Mouse (Mus musculus): Measurements from ENCODE around the gene Oser1. TPM values are rescaled to one million over a fixed set of nuclear protein-coding genes. Genes with fewer than 3 reads are reported as not detected.

Gene Oser1
- polyA plus RNA-seq, 1 experiment = 9.0 TPM

DNA sequence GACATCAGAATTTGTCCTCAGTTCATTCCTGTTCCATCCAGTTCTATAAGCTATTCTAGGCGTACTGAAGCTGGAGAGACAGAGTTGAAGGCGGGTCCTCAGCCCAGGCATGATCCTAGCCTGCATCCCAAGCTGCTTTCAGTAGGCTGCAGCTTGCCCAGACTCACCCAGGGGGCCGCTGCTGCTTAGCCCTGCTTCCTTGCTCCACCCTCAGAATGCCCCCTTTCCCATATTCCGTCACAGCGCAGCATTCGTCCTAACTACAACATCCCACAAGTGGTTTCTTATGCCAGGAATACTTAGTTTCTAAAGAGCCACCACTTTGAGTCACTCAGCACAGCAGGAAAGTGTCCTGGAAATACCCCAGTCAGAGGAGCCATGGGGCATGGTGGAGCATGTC is 29.5 kb downstream of the Oser1 start:
- WGBS = 74% methylated on average over 6 of the region's 6 CpGs
- Histone ChIP-seq H3K4me3 (ENCODE audit: extremely low read depth, insufficient read depth, insufficient read length) (no peak overlapping the region), H3K27ac (ENCODE audit: insufficient read depth, low read length) (no peak overlapping the region), H3K4me1 (ENCODE audit: control insufficient read depth, insufficient read depth, insufficient read length) (no peaks in the 10 kb centered on the region), H3K36me3 (ENCODE audit: control insufficient read depth, insufficient read depth, low read length) (no peaks in the 10 kb centered on the region), H3K27me3 (ENCODE audit: control insufficient read depth, insufficient read depth, low read length) (no peaks in the 10 kb centered on the region; the same call in 1 of the 2 replicates)
- no peak for DNase-seq (ENCODE audit: low read depth in 1 of 2, low spot score in 2 of 2)
- TF ChIP-seq CTCF (IDR thresholded peaks at IDR 0.05; ENCODE audit: extremely low read depth, insufficient read depth, insufficient read length, insufficient replicate concordance) (no peak), POLR2A (IDR thresholded peaks at IDR 0.05; ENCODE audit: low read depth, low read length) (no peak)

GRCm38 (mm10) chr2:163393976-163394375 is 30.5 kb downstream of the Oser1 start:
- no peaks in the 10 kb centered on the region for H3K36me3 ChIP-seq (ENCODE audit: control insufficient read depth, insufficient read depth, low read length)
- H3K27ac ChIP-seq (ENCODE audit: insufficient read depth, low read length) = no peak overlapping the region; the same call in 1 of the 2 replicates
- no peak for DNase-seq (ENCODE audit: low read depth in 1 of 2, low spot score in 2 of 2)
- 71% methylated on average over 6 of the region's 6 CpGs for WGBS
- H3K4me3 ChIP-seq (ENCODE audit: extremely low read depth, insufficient read depth, insufficient read length) = no peak overlapping the region
- H3K4me1 ChIP-seq (ENCODE audit: control insufficient read depth, insufficient read depth, insufficient read length) = no peaks in the 10 kb centered on the region
- H3K27me3 ChIP-seq (ENCODE audit: control insufficient read depth, insufficient read depth, low read length) = no peaks in the 10 kb centered on the region; the same call in 1 of the 2 replicates
- TF ChIP-seq CTCF (IDR thresholded peaks at IDR 0.05; ENCODE audit: extremely low read depth, insufficient read depth, insufficient read length, insufficient replicate concordance) = no peak
- TF ChIP-seq POLR2A (IDR thresholded peaks at IDR 0.05; ENCODE audit: low read depth, low read length) = no peak

DNA sequence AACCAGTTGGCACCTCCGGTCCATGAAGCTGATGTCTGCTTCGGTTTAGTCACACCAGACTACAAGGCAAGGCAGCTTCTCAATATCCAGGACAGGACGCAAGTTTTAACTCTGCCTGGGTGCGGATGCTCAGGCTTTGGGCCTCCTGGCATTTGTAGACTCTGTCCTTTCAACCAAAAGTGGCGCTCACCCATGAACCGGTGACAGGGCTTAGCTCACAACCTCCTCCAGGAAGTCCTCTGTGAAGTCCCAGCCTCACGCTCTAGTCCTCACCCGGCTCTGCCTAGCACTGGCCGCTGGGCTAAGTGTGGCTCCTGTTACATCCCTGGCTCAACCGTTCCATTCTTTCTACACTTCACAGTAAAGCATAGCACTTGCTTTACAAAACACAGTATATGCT is 31.3 kb downstream of the Oser1 start:
- TF ChIP-seq POLR2A (IDR thresholded peaks at IDR 0.05; ENCODE audit: low read depth, low read length) (no peak), CTCF (IDR thresholded peaks at IDR 0.05; ENCODE audit: extremely low read depth, insufficient read depth, insufficient read length, insufficient replicate concordance) (no peak)
- H3K27ac ChIP-seq (ENCODE audit: insufficient read depth, low read length) = no peak overlapping the region
- DNase-seq (ENCODE audit: low read depth in 1 of 2, low spot score in 2 of 2) = no peak
- no peak overlapping the region for H3K4me3 ChIP-seq (ENCODE audit: extremely low read depth, insufficient read depth, insufficient read length)
- WGBS = 91% methylated on average over 10 of the region's 10 CpGs
- no peaks in the 10 kb centered on the region for H3K4me1 ChIP-seq (ENCODE audit: control insufficient read depth, insufficient read depth, insufficient read length)
- no peaks in the 10 kb centered on the region; the same call in 1 of the 2 replicates for H3K27me3 ChIP-seq (ENCODE audit: control insufficient read depth, insufficient read depth, low read length)
- H3K36me3 ChIP-seq (ENCODE audit: control insufficient read depth, insufficient read depth, low read length) = no peaks in the 10 kb centered on the region

DNA sequence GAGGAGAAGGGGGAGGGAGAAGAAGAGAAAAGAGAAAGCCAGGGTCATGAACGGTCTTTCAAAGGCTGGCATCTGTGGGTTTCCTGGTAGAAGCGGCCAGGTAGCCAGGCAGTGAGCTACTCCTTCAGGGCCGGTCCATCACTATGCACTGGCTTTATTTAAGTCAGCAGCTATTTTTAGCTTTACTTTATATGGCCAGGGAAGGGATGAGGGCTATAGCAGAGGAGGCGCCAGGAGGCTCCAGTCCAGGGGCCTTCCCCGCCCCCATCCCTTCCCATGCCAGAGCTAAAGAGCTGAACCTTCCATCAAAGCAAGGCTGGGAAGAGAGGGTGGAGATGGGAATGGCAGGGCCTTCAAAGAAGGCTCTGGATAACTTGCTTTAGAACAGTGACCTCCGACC is 32.1 kb downstream of the Oser1 start:
- 75% methylated on average over 6 of the region's 6 CpGs for WGBS
- no peak overlapping the region for H3K27ac ChIP-seq (ENCODE audit: insufficient read depth, low read length)
- TF ChIP-seq CTCF (IDR thresholded peaks at IDR 0.05; ENCODE audit: extremely low read depth, insufficient read depth, insufficient read length, insufficient replicate concordance) = no peak
- TF ChIP-seq POLR2A (IDR thresholded peaks at IDR 0.05; ENCODE audit: low read depth, low read length) = no peak
- H3K36me3 ChIP-seq (ENCODE audit: control insufficient read depth, insufficient read depth, low read length) = no peaks in the 10 kb centered on the region
- no peak overlapping the region for H3K4me3 ChIP-seq (ENCODE audit: extremely low read depth, insufficient read depth, insufficient read length)
- H3K4me1 ChIP-seq (ENCODE audit: control insufficient read depth, insufficient read depth, insufficient read length) = no peaks in the 10 kb centered on the region
- no peaks in the 10 kb centered on the region; the same call in 1 of the 2 replicates for H3K27me3 ChIP-seq (ENCODE audit: control insufficient read depth, insufficient read depth, low read length)
- no peak for DNase-seq (ENCODE audit: low read depth in 1 of 2, low spot score in 2 of 2)

DNA sequence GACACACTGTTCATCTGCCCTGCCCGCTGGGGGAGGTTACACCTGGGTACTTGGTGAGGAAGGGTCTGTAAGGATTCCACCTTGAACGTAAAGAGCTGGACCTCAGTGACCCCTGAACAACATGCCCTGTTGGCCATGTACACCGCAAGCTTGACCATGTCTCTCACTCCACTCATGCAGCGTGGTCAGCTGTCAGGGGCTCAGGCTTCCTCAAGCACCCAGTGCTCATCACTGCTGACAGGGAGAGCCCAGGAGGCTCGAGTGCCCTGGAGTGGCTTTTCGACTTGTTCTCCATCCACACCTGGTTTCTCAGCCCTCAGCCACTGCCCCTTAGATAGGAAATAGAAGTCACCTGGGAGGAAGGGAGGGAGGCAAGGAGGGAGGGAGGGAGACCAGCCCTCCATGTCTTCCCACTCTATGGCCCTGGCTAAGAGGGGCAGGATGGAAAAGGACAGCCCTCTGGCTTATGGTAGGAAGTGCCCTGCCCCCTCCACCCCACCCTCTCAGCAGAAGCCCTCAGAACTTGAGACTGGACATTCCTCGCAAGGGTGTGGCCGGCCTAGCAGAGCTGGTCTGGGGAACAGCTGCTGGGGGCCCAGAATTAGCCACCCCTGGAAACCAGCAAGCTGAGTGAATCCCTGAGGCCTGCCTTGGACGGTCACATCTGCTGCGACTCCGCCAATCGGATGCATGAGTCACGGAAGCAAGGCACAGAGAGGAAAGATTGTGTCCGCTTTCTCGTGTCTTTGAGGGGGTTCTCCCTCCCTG is 37.9 kb downstream of the Oser1 start:
- no peak for TF ChIP-seq POLR2A (IDR thresholded peaks at IDR 0.05; ENCODE audit: low read depth, low read length)
- no peak for TF ChIP-seq CTCF (IDR thresholded peaks at IDR 0.05; ENCODE audit: extremely low read depth, insufficient read depth, insufficient read length, insufficient replicate concordance)
- Histone ChIP-seq H3K27ac (ENCODE audit: insufficient read depth, low read length) (no peak overlapping the region), H3K36me3 (ENCODE audit: control insufficient read depth, insufficient read depth, low read length) (no peaks in the 10 kb centered on the region), H3K4me1 (ENCODE audit: control insufficient read depth, insufficient read depth, insufficient read length) (no peaks in the 10 kb centered on the region), H3K27me3 (ENCODE audit: control insufficient read depth, insufficient read depth, low read length) (no peaks in the 10 kb centered on the region), H3K4me3 (ENCODE audit: extremely low read depth, insufficient read depth, insufficient read length) (no peak overlapping the region)
- no peak for DNase-seq (ENCODE audit: low read depth in 1 of 2, low spot score in 2 of 2)
- 78% methylated on average over 15 of the region's 15 CpGs for WGBS

GRCm38 (mm10) chr2:163385126-163385525 is 39.4 kb downstream of the Oser1 start:
- TF ChIP-seq POLR2A (IDR thresholded peaks at IDR 0.05; ENCODE audit: low read depth, low read length) = no peak
- no peak for TF ChIP-seq CTCF (IDR thresholded peaks at IDR 0.05; ENCODE audit: extremely low read depth, insufficient read depth, insufficient read length, insufficient replicate concordance)
- H3K27ac ChIP-seq (ENCODE audit: insufficient read depth, low read length) = no peak overlapping the region
- H3K27me3 ChIP-seq (ENCODE audit: control insufficient read depth, insufficient read depth, low read length) = no peaks in the 10 kb centered on the region
- no peaks in the 10 kb centered on the region for H3K4me1 ChIP-seq (ENCODE audit: control insufficient read depth, insufficient read depth, insufficient read length)
- WGBS = 83% methylated on average over 6 of the region's 6 CpGs
- DNase-seq (ENCODE audit: low read depth in 1 of 2, low spot score in 2 of 2) = no peak
- no peak overlapping the region for H3K4me3 ChIP-seq (ENCODE audit: extremely low read depth, insufficient read depth, insufficient read length)
- no peaks in the 10 kb centered on the region for H3K36me3 ChIP-seq (ENCODE audit: control insufficient read depth, insufficient read depth, low read length)

DNA sequence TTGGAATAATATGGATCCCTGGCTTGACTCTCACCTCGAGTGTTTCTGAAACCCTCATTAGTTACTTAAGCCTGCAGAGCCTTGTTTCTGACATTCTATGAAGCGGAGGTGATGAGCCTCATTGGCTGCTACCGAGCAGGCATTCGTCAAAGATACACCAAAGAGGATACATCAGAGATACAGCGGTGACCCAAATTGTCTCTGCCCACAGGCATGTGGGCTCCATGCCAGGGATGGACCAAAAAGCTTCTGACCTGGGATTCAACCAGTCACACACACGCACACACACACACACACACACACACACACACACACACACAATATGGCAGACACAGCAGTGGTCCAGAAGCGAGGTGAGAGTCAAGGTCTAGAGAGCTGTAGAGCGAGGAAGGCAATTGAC is 43.3 kb downstream of the Oser1 start:
- no peaks in the 10 kb centered on the region for H3K36me3 ChIP-seq (ENCODE audit: control insufficient read depth, insufficient read depth, low read length)
- no peak for DNase-seq (ENCODE audit: low read depth in 1 of 2, low spot score in 2 of 2)
- no peak overlapping the region for H3K4me3 ChIP-seq (ENCODE audit: extremely low read depth, insufficient read depth, insufficient read length)
- no peaks in the 10 kb centered on the region for H3K4me1 ChIP-seq (ENCODE audit: control insufficient read depth, insufficient read depth, insufficient read length)
- TF ChIP-seq CTCF (IDR thresholded peaks at IDR 0.05; ENCODE audit: extremely low read depth, insufficient read depth, insufficient read length, insufficient replicate concordance) (no peak), POLR2A (IDR thresholded peaks at IDR 0.05; ENCODE audit: low read depth, low read length) (no peak)
- WGBS = 84% methylated on average over 8 of the region's 8 CpGs
- no peaks in the 10 kb centered on the region for H3K27me3 ChIP-seq (ENCODE audit: control insufficient read depth, insufficient read depth, low read length)
- H3K27ac ChIP-seq (ENCODE audit: insufficient read depth, low read length) = no peak overlapping the region

Data from spleen, adult 2 months (tissue).